26 mouse cellular contexts compared by ENCODE assay signal in genomic region chr2:106465831-106466230, GRCm38 (mm10).
"Had no signal": no experiment of that assay in that cellular context is flagged by ENCODE, and none has a peak within 500 bp of the region (broad histone marks: within the 10 kb centered on the region; RNA-seq: fewer than 3 reads in every experiment).

No protein-coding gene starts in this region.

- H3K36me3 ChIP-seq: heart, embryonic 13.5 days; heart, embryonic 15.5 days; hindbrain, embryonic 13.5 days; hindbrain, embryonic 15.5 days; kidney, embryonic 15.5 days; limb, embryonic 10.5 days; limb, embryonic 12.5 days; liver, embryonic 13.5 days had no signal

- H3K27me3 ChIP-seq: heart, embryonic 13.5 days; heart, embryonic 15.5 days; hindbrain, embryonic 13.5 days; hindbrain, embryonic 15.5 days; kidney, embryonic 15.5 days; limb, embryonic 12.5 days; liver, embryonic 13.5 days had no signal

- H3K9me3 ChIP-seq: heart, embryonic 13.5 days; heart, embryonic 15.5 days; hindbrain, embryonic 13.5 days; hindbrain, embryonic 15.5 days; kidney, embryonic 15.5 days; limb, embryonic 10.5 days; limb, embryonic 12.5 days; liver, embryonic 13.5 days had no signal

- H3K4me1 ChIP-seq: hindbrain, embryonic 13.5 days; hindbrain, embryonic 15.5 days; kidney, embryonic 15.5 days; liver, embryonic 13.5 days had no signal

- H3K4me3 ChIP-seq: heart, adult 2 months; heart, embryonic 13.5 days; heart, embryonic 15.5 days; hindbrain, embryonic 13.5 days; hindbrain, embryonic 15.5 days; kidney, embryonic 15.5 days; limb, embryonic 10.5 days; limb, embryonic 12.5 days; liver, embryonic 13.5 days had no signal

- ATAC-seq: hindbrain, postnatal 0 days; intestine, embryonic 16.5 days had no signal

- DNase-seq: gastrocnemius, postnatal 14 days; gastrocnemius, postnatal 36 days; heart, adult 2 months; heart, postnatal 14 days; heart, postnatal 36 days; kidney, adult 11 months; kidney, adult 2 months; kidney, adult 9 months; kidney, postnatal 14 days; kidney, postnatal 36 days; layer of hippocampus, adult 9-11 months; layer of hippocampus, postnatal 36 days; liver; liver, embryonic 13.5 days had no signal

- H3K4me2 ChIP-seq: heart, embryonic 11.5 days; heart, embryonic 13.5 days; heart, embryonic 15.5 days; hindbrain, embryonic 13.5 days; hindbrain, embryonic 15.5 days; kidney, embryonic 15.5 days; limb, embryonic 12.5 days; liver, embryonic 11.5 days; liver, embryonic 13.5 days had no signal

- H3K27ac ChIP-seq: heart, adult 2 months; heart, embryonic 13.5 days; heart, embryonic 15.5 days; hindbrain, embryonic 13.5 days; hindbrain, embryonic 15.5 days; hindbrain, postnatal 0 days; kidney, embryonic 15.5 days; kidney, postnatal 0 days; limb, embryonic 10.5 days; limb, embryonic 12.5 days; liver, embryonic 13.5 days had no signal

- H3K9ac ChIP-seq: heart, embryonic 13.5 days; heart, embryonic 15.5 days; hindbrain, embryonic 13.5 days; hindbrain, embryonic 15.5 days; kidney, embryonic 15.5 days; limb, embryonic 12.5 days; liver, embryonic 13.5 days had no signal
